Mouse (Mus musculus): Measurements from ENCODE around the gene Preb. TPM values are rescaled to one million over a fixed set of nuclear protein-coding genes. Genes with fewer than 3 reads are reported as not detected.

Preb gene
- total RNA-seq, 2 experiments from 2014 or later: 81.0 to 86.9 TPM

DNA sequence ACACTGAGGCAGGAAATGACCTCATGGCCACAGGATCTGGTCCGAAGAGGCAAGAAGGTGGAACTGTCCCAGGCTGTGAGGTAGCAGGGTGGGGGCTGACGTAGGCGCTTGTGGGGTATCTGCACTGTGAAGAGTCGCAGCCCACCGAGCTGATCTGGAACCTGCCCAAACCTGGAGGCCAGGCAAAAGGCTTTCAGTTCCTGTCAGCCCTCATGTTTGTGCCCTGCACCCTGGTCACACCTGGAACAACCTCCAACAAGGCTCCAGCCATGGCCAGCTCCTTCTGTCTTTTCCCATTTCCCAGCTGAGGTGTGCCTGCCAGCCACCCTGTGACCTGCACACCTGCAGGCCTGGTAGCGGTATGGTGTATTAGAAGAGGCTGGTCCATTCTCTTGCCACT, 2.3 kb downstream of the Preb start:
- no peak for DNase-seq
- intact Hi-C loops (cut with DNase I): loop anchor here (2.0 kb wide), 1 partner anchor 41 kb away; no protein-coding TSS in a partner anchor

DNA sequence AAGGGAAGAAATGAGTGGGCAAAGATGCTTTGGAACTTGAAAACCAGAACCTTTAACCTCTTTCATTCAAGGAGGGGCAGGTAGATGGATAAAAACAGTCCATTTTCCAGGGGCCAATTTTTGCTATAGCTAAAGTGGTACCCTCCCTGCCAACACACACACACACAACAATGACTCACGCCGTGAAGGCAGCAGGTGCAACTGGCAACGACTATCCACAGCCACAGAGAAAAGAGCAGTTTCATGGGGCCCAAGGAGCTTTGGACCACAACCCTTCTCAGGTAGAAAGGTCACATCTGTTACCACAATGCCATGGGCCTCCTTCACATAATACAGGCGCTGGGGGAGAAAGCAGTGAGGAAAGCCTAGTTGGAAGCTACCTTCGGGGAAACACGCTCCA, 4.4 kb downstream of the Preb start:
- intact Hi-C loops (cut with DNase I): no loop called here
- no peak for DNase-seq

DNA sequence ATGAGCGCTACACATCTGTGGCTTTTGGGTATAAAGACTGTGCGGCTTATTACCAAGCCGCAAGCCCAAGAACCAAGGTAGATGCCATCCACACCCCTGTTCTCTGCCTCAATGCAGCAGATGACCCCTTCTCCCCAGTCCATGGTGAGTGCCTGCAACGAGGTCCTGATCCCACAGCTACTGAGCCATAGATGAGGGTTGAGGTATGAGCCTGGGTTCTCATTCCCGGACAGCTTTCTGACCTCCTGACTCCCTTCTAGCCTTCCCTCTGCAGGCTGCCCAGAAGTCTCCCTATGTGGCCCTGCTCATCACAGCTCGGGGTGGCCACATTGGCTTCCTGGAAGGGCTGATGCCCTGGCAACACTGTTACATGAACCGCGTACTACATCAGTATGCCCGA, 5.6 kb downstream of the Preb start:
- DNase-seq: no peak
- intact Hi-C loops (cut with DNase I): no loop called here

DNA sequence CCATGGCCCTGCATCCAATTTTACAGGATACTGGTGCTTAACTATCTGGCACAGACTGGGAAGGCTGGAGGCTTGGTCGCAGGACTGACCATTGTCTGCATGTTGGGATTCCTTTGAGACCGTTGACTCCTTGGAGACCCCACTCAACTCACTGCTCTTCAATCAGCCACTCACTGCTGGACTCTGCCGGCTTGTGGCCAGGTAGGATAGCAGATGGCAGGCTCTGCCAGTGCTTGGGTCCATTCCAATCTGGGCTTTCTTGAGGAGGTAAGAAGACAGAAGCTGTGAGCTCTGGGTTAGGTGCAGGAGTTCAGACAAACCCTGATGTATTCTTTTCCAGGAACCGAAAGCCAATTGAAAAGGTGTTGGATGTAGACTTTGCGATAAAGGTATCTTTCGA, 6.1 kb downstream of the Preb start:
- no peak for DNase-seq
- intact Hi-C loops (cut with DNase I): no loop called here

DNA sequence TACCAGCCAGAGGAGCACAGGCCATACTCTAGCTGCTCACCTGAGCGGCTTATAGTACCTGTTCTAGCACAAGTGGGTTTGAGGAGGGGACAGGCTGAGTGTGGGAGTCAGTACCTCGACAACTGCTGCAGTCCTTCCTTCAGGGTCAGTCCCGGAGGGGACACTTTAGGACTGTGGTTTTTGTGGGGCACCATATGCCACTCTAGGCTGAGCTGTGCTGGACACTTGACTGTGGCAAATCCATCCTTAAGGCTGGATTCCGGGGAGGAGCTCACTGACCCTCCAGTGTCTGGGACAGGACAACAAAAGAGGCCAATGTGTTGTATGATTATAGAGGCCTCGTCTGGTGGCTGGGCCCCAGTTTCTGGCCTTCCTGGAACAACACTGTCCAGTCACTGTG, 7.6 kb downstream of the Preb start:
- intact Hi-C loops (cut with DNase I): no loop called here
- no peak for DNase-seq

DNA sequence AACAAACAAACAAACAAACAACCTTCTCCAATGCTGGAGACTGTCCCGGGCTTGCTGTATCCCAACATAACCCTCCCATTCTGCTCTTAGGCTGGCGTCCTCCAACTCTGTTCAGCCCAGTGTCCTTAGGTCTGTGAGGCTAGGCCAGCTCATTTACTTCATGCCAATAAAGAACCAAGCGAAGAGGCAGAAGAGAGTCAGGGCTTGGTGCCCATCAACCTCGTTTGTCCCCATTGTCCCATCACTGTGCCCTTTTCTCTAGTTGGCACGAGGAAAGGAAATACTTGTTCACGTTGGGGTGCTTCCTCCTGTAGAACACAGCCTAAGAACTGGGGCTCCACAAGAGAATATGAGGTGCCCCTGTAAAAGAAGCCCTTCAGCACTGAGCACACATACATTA, 8.5 kb downstream of the Preb start:
- DNase-seq: no peak
- intact Hi-C loops (cut with DNase I): no loop called here

DNA sequence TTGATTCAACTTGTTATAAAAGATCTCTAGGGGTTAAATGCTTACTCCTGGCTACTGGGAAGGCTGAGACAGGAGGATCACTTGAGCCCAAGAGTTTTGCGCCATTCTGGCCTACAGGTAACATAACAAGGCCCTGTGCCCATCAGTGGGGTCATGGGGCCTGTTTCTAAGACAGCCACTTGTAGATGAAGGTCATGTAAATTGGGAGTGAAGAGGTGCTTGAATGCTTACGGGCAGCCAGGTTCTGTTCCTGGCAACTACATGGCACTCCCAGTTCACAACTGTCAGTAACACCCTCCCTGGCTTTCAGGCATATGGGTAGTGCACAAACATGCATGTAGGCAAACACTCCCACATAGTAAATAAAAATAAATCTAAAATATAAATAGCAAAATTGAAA, 9.2 kb downstream of the Preb start:
- intact Hi-C loops (cut with DNase I): no loop called here
- DNase-seq: no peak

DNA sequence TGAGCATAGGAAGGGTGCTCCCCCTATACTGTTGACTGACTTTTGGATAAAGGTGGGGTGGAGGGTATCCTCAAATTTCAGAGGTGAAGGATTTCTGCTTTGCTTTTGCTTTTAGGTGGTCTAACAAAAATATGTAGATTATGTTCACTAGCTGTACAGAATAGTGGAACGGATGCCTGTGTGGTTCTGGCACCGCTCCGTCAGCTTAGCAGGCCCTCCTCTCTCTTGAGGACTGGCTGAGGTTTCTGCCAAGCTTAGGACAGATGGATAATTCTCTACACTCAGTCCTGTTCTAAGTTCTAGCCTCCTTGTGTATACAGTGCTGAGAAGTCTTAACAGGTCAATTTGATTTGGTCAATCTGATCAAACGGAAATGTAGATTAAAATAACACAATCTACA, 9.7 kb downstream of the Preb start:
- no peak for DNase-seq
- intact Hi-C loops (cut with DNase I): no loop called here

DNA sequence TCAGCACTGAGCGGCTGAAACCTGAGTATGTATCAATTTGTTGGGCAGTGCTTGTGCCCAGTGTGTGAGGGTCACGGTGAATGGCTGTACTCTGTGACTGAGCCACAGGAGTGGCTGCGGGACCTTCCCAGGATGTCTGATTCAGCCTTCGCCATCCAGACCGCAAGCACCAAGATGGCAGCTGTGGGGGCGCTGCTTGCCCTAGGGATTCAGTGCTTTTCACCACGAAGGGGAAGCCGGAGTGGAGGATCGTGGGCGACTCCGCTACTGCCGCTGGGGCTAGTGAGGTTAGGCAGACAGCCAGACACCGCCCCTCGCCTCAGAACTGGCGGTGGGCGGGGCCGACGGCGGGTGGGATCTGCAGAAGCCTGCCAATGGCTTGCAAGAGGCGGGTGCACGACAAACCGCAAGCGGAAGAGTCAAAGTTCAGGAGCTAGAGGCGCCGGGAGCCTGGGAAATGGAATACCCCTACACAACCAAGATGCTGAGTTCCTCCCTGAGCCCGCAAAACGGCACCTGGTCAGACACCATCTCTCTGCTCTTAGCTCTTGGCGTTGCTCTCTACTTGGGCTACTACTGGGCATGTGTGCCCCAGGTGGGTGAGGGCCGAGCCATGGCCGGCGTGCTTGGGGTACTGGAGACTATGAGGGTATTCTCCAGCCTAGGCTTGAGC, 10.4 kb downstream of the Preb start:
- intact Hi-C loops (cut with DNase I): no loop called here
- peak; percentile 93 for DNase-seq

DNA sequence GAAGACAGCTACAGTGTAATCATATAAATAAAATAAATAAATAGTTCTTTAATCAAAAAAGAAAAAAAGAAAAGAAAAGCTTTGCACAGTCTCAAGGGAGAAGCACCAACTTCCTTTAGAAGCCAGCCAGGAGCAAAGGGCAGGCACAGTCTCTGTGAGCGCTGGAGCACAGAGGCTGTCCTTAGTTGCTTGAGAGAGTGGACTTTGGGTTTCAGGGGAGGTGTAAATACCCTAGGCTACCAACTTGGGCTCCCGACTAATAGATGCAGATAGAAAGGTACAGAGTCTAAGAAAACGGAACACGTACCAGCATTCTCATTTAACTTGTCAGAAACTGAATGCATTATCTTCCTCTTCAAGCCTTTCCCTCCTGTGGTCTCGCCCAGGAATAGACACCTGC, 11.5 kb downstream of the Preb start:
- no peak for DNase-seq
- intact Hi-C loops (cut with DNase I): no loop called here

DNA sequence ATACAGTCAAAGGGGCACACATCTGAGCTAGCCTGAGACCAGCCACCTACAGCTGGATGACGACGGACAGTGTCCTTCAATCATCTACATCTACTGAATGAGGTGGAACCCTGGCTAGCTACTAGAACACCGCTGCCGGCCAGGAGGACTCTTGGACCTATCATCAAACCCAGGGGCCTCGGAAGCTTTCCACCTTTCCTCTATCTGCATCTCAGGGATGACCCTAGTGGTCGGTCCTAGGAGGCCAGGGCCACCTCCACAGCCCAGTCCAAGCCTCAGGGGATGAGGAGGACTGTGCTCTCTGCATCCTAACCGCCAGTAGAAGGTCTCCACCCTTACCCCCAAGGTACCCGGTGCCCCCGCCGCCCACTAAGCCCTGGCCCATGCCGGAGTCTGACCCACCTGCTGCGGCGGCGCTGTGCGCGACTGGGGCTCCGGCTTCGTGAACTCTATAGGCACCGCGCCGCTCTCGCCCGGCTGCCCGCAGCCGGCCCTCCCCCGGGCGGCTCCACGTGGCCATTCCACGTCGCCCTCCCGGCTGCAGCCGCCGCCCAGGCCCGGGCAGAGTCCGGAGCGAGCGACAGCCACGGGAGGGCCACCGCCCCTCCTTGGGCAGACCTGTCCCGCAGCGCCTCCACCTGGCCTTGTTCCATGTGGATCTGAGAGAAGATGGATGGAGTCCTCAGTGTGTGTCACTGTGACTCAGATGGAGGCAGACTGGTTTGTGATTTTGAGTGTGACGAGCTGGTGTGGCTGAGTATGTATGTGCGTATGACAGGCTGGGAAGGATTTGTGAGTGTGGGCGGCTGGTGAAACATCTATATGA, 15.0 kb downstream of the Preb start, which contains the start of gene Cgref1:
Cgref1 (minus strand) TSS at position 636 of the 826 bp plus-strand sequence.
- intact Hi-C loops (cut with DNase I): no loop called here
- DNase-seq: peak; percentile 47 to 59

DNA sequence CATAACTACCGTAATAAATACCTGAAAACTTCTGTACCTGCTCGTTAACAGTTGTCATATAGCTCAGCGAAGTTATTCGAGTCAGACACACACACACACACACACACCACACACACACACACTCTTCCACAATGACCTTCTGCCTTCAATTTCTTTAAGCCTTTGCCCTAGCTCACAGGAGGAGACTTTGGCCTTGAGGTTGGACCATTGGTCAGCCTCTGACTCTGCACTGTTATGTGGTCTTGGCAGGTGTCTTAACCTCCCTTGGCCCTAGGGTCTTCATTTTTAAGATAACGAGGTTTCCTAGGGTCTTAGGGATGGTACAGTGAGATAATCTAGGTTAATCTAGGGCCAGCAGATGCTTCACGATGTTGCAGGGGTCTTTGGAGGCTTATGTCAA, 15.8 kb downstream of the Preb start:
- DNase-seq: no peak
- intact Hi-C loops (cut with DNase I): no loop called here

DNA sequence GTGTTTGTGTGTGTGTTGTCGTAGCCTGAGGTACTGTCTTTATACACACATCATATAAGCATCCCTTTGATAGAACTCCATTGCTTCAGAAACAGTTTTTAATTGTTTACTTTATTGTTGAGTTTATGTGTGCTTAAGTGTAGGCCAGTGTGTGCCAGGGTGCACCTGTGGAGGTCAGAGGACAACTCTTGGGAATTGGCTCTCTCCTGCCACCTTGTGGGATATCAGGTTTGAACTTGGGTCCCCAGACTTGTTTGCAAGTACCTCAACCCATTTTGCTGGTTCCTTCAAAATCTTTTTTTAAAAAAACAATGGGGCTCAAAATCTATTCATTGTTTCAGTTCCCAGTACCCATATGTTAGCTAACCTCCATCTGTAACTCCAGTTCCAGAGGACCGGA, 17.2 kb downstream of the Preb start:
- DNase-seq: no peak
- intact Hi-C loops (cut with DNase I): loop anchor here (2.0 kb wide), 1 partner anchor 136 kb away; no protein-coding TSS in a partner anchor

DNA sequence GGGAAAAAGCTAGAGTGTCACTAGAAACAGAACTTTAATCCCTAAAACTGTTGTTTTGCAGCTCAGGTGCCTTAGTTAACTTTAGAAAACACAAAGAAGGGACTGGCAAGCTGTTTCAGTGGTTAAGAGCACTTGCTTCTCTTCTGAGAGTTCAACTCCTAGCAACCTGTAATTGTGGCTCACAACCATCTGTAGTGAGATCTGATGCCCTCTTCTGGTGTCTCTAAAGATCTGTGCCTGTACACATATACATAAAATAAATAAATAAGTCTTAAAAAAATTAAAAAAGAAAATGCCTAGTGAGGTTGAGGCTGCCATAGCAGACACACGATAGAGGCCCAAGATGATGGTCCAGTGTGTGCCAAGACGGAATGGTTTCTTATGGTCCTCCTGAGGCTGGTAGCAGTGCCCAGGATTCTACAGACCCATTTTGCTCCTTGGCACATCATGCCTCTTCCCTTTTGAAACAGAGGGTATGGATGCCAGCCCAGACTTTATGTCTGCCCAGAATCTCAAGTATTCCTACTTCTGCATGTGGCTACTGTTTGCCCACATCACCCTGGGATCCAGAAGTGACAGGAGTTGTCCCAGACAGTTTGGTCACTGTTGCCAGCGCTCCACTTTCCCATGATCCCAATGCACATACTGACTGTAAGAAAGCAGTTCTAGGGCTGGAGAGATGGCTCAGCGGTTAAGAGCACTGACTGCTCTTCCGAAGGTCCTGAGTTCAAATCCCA, 25.3 kb downstream of the Preb start:
- DNase-seq: no peak
- intact Hi-C loops (cut with DNase I): no loop called here

DNA sequence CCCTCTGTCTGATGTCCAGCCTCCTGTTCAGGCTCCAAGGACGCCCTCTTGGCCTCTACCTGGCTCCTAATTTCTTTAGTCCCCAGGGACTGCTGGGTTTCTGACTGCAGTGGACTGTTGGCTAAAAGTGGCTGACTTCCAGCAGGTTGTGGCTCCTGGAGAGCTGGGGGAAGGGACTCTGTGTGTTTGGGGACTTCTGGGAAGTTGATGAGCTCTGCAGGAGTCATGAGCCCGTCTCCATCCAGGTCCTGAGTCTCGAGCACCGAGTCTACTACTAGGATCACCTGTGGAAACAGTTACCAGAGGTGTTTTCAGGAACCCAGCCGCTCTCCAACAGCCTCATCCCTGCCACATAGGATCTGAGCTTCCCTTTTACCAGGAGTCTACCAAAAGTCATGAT, 26.5 kb downstream of the Preb start:
- DNase-seq: no peak
- intact Hi-C loops (cut with DNase I): no loop called here

DNA sequence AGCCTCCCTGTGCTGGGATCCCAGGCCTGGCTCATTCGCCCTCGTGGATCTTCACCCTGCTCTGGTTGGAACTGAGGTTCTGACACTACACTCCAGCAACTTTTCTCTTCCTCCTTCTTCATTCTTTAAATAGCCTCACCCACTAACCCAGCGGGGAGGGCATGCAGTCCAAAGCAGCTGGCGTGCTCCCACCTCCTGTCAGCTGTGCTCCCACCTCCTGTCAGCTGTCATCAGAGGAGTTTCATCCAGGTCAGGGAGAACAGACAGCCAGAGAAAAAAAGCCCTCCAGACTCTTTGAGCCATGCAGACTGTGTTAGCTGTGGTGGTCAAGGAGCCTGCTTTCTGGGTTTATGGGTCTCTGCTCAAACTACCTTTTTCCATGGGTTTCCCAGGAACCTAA, 28.8 kb downstream of the Preb start:
- DNase-seq: no peak
- intact Hi-C loops (cut with DNase I): no loop called here

DNA sequence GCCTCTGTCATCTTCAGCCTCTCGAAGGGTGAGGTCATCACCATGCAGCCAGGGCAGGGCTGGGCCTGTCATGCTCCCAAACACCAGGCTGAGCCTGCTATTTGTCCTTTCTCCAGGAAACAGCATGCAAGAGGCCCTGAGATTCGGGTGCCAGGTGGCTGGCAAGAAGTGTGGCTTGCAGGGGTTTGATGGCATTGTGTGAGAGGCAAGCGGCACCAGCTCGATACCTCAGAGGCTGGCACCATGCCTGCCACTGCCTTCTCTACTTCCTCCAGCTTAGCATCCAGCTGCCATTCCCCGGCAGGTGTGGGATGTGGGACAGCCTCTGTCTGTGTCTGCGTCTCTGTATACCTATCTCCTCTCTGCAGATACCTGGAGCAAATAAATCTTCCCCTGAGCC, 29.3 kb downstream of the Preb start:
- intact Hi-C loops (cut with DNase I): loop anchor here (1.0 kb wide), 2 partner anchors 67 to 73 kb away; no protein-coding TSS in a partner anchor
- DNase-seq: no peak

DNA sequence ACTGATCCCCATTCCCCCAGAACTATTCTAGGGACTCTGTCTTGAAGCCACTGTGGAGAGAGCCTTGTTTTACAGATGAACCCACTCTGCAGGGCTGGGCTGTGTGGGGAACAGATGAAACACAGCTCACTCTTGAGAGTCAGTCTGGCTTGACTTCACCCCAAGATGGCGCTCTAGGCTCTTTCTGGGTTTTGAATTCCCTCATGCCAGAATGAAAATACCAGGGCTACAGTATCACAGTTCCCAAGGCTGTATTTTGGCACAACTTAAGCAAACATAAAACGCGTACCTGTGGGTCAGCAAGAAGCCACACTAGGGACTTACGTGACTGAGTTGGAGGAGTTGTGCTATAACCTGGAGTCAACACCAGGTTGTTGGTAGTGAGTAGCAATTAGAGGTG, 30.0 kb downstream of the Preb start:
- intact Hi-C loops (cut with DNase I): loop anchor here (1.0 kb wide), 2 partner anchors 68 to 74 kb away; no protein-coding TSS in a partner anchor
- DNase-seq: peak; percentile 81

DNA sequence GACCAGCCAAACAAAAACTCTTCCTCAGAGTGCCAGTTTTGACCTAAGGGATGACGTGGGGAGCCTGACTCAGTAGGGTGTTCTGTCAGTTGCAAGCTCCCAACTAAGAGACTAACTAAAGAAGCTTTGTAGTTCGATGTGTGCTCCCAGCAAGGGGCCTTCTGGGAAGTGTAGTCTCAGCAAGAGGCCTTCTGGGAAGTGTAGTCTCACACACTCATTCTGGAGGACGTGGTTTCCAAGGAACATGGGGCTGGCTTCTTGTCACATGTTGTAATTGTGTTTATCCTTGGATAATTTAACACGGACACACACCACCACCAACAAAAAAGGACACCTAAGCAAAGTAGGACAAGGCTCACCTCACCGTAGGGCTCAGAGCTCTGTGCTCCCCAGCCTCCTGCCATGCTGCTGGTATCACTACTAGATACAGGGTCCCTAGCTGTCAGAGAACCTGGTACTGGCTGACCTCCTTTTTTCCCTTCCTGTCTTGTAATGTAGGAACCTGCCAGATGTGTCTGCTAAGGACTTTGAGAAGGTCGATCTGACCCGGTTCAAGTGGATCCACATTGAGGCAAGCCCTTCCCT, 32.1 kb downstream of the Preb start:
- intact Hi-C loops (cut with DNase I): no loop called here
- DNase-seq: no peak

DNA sequence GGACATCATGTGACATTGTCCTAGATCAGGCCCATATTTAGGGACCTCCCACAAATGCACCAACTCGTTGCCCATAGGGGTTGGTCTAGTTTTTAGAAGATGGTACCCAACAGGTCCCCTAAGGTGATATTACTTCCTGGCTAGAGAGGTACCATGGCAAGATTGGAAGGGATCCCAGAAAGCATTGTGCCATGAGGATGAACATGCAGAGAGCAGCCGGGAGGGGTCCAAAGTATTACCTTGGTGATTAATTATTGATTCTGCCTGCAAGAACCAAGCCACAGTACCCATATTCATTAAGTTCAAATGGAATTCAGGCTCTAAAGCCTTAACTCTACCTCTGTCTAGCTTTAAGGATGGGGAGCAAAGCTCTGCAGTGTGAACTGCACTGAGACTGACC, 34.1 kb downstream of the Preb start:
- DNase-seq: no peak
- intact Hi-C loops (cut with DNase I): no loop called here

DNA sequence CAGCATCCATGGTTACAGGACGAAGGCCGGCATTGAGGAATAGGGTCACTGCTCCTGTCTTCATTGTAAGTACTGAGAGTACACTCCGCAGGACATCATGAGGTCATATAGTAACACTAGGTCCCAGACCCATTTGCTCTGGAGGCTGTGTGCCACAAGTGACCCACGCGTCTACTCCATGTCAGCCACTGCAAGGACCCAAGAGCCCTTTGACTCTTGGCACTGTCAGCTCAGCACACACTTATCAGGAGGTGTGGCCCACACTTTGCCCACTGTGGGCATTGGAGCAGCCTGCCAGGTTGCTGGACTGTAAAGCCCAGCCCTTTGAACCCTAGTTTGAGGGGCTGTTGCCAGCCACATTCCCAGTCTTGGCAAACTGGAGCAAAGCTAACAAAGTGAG, 34.9 kb downstream of the Preb start:
- DNase-seq: no peak
- intact Hi-C loops (cut with DNase I): no loop called here

Measured in heart, postnatal 36 days (tissue).